Mouse (Mus musculus) midbrain, embryonic 15.5 days (tissue): Measurements from ENCODE around the gene Mybbp1a. TPM values are rescaled to one million over a fixed set of nuclear protein-coding genes. Genes with fewer than 3 reads are reported as not detected.

Experiments
- polyA plus RNA-seq: library from polyadenylated mRNA; unstranded; fragments of >200 nt; fragmentation: Nextera tagmentation; extraction: Ambion mirVana; gene quantifications from 2 replicates; pipeline ENCODE4 v1.2.1, GENCODE M21; 2015

Gene Mybbp1a
- polyA plus RNA-seq, 1 experiment from 2014 or later = 67.5 TPM

Other genes starting within 250 kb of the Mybbp1a start
- 1.8 and 1.9 TPM in 2 replicates for gene Gm43951, start 234.5 kb upstream of the Mybbp1a start, polyA plus RNA-seq
- 24.0 and 26.0 TPM in 2 replicates for gene 4933427D14Rik, start 233.9 kb upstream of the Mybbp1a start, polyA plus RNA-seq
- 141 and 145 TPM in 2 replicates for gene Txndc17, start 233.8 kb upstream of the Mybbp1a start, polyA plus RNA-seq
- 53.5 and 57.1 TPM in 2 replicates for gene Med31, start 225.8 kb upstream of the Mybbp1a start, polyA plus RNA-seq
- gene Slc13a5, start 174.1 kb upstream of the Mybbp1a start, polyA plus RNA-seq = 1.4 and 2.8 TPM in 2 replicates
- gene Xaf1, start 139.7 kb upstream of the Mybbp1a start, polyA plus RNA-seq = 2.0 and 2.1 TPM in 2 replicates
- gene Fbxo39, start 126.9 kb upstream of the Mybbp1a start, polyA plus RNA-seq = not detected in 2 replicates
- 9.7 and 11.2 TPM in 2 replicates for gene Tekt1, start 78.9 kb upstream of the Mybbp1a start, polyA plus RNA-seq
- gene Smtnl2, start 29.6 kb upstream of the Mybbp1a start, polyA plus RNA-seq = 8.1 and 9.3 TPM in 2 replicates
- gene Ggt6, start 5.8 kb upstream of the Mybbp1a start, polyA plus RNA-seq = not detected in 2 replicates
- 10.7 and 11.6 TPM in 2 replicates for gene Spns2, start 48.5 kb downstream of the Mybbp1a start, polyA plus RNA-seq
- gene Spns3, start 109.2 kb downstream of the Mybbp1a start, polyA plus RNA-seq = 0.04 TPM in 1 of 2 replicates, not detected in the other
- gene Ube2g1, start 165.9 kb downstream of the Mybbp1a start, polyA plus RNA-seq = 81.8 and 83.3 TPM in 2 replicates
- 28.2 and 31.8 TPM in 2 replicates for gene Ankfy1, start 248.7 kb downstream of the Mybbp1a start, polyA plus RNA-seq